ENCODE assay signal across 1 mouse cellular context in genomic region chr15:81872262-81873136, GRCm38 (mm10).
TF ChIP-seq lines count a peak whose summit lies in the region.

TSS of gene Aco2 (plus strand) at chr15:81872309.

TF ChIP-seq in CH12.LX, 34 proteins besides CTCF, POLR2A, EP300 and RAD21 (continued from another document):
- TF ChIP-seq MXI1 (IDR thresholded peaks at IDR 0.05; ENCODE audit: low read depth, low read length) (peak; percentile 73), MAZ (IDR thresholded peaks at IDR 0.05; ENCODE audit: low read depth, low read length) (peak; percentile 68; the same call in 1 of the 2 replicates), MYC (IDR thresholded peaks at IDR 0.05; ENCODE audit: low read depth, low read length) (peak; percentile 56), JUND (conservative IDR thresholded peaks at IDR 0.05; ENCODE audit: low read depth, low read length) (no peak), RCOR1 (conservative IDR thresholded peaks at IDR 0.05; ENCODE audit: low read depth, low read length) (no peak), SMC3 (IDR thresholded peaks at IDR 0.05; ENCODE audit: low read depth, low read length) (no peak), MEF2A (IDR thresholded peaks at IDR 0.05; ENCODE audit: borderline replicate concordance, low read depth, low read length) (no peak), E2F4 (IDR thresholded peaks at IDR 0.05; ENCODE audit: insufficient replicate concordance, low read depth, low read length) (no peak), UBTF (IDR thresholded peaks at IDR 0.05; ENCODE audit: low read depth, low read length) (0 out of 2 replicates have a peak, but pooled peaks have one; percentile 34), IRF4 (IDR thresholded peaks at IDR 0.05; ENCODE audit: low read depth, low read length) (no peak), ZNF384 (IDR thresholded peaks at IDR 0.05; ENCODE audit: low read depth, low read length) (no peak), MAX (IDR thresholded peaks at IDR 0.05; ENCODE audit: low read length) (peak; percentile 46; the same call in 1 of the 2 replicates), NRF1 (IDR thresholded peaks at IDR 0.05; ENCODE audit: low read depth, low read length) (peak; percentile 65), HCFC1 (IDR thresholded peaks at IDR 0.05; ENCODE audit: low read depth, low read length) (peak; percentile 81), USF2 (conservative IDR thresholded peaks at IDR 0.05; ENCODE audit: low read depth, low read length) (no peak), PAX5 (IDR thresholded peaks at IDR 0.05; ENCODE audit: low read length) (no peak), GABPA (IDR thresholded peaks at IDR 0.05; ENCODE audit: insufficient replicate concordance, low read depth, low read length) (no peak; the same call in 1 of the 2 replicates), TBP (conservative IDR thresholded peaks at IDR 0.05; ENCODE audit: low read depth, low read length) (peak; percentile 97), KAT2A (IDR thresholded peaks at IDR 0.05; ENCODE audit: insufficient replicate concordance, low read length) (0 out of 2 replicates have a peak, but pooled peaks have one; percentile 77), ELF1 (IDR thresholded peaks at IDR 0.05; ENCODE audit: low read depth, low read length) (0 out of 2 replicates have a peak, but pooled peaks have one; percentile 35), BHLHE40 (IDR thresholded peaks at IDR 0.05; ENCODE audit: low read depth, low read length) (peak; percentile 11; the same call in 1 of the 2 replicates), SIN3A (IDR thresholded peaks at IDR 0.05; ENCODE audit: low read length) (peak; percentile 84)
